Mouse (Mus musculus) heart, postnatal 0 days (tissue): Measurements from ENCODE around the gene Nr1h2. TPM values are rescaled to one million over a fixed set of nuclear protein-coding genes. Genes with fewer than 3 reads are reported as not detected.
A peak's percentile ranks its signal among the peaks of the same experiment; 100 is the strongest.

Experiments
- ATAC-seq: fragments of 200-750 bp; cut with Nextera tagmentation; 2 replicates; pipeline ENCODE4 v1.8.0; 2017; ENCODE audit warnings: low read depth, moderate number of reproducible peaks, moderate library complexity; ENCODE audit not compliant: insufficient read depth
- DNase-seq: peaks from one replicate; pipeline ENCODE4 v3.0.0-alpha.2; 2016; ENCODE audit warnings: low spot score
- H3K27ac ChIP-seq: fragments of 300-500 bp; sonication (generic); 2 replicates; pipeline ENCODE4 v1.5.1; 2014; ENCODE audit warnings: low read depth, mild to moderate bottlenecking
- H3K27me3 ChIP-seq: fragments of 300-500 bp; sonication (generic); 2 replicates; pipeline ENCODE4 v1.6.1; 2014; ENCODE audit warnings: low read length, mixed read lengths; ENCODE audit not compliant: control insufficient read depth, insufficient read depth
- H3K36me3 ChIP-seq: fragments of 300-500 bp; sonication (generic); replicated peaks from 2 replicates; pipeline ENCODE4 v1.6.1; 2014; ENCODE audit warnings: low read length, mixed read lengths; ENCODE audit not compliant: control insufficient read depth, insufficient read depth
- H3K4me1 ChIP-seq: fragments of 300-500 bp; sonication (generic); 2 replicates; pipeline ENCODE4 v1.6.1; 2014; ENCODE audit warnings: antibody characterized with exemption; ENCODE audit not compliant: control insufficient read depth, insufficient read depth
- H3K4me2 ChIP-seq: fragments of 300-500 bp; sonication (generic); 2 replicates; pipeline ENCODE4 v1.6.1; 2014; ENCODE audit warnings: low read depth, mild to moderate bottlenecking, low read length, moderate library complexity
- H3K4me3 ChIP-seq: fragments of 300-500 bp; sonication (generic); 2 replicates; pipeline ENCODE4 v1.5.1; 2014; ENCODE audit warnings: low read depth, low read length
- H3K9ac ChIP-seq: fragments of 300-500 bp; sonication (generic); replicated peaks from 2 replicates; pipeline ENCODE4 v1.6.1; 2014; ENCODE audit warnings: low read depth, low read length, mixed read lengths
- H3K9me3 ChIP-seq: fragments of 300-500 bp; sonication (generic); replicated peaks from 2 replicates; pipeline ENCODE4 v1.6.1; 2016; ENCODE audit warnings: low read length; ENCODE audit not compliant: control insufficient read depth
- CTCF ChIP-seq: IDR thresholded peaks from 2 replicates; pipeline ENCODE4 v1.5.1; 2016; ENCODE audit warnings: antibody characterized with exemption, control low read depth, low read depth
- EP300 ChIP-seq: IDR thresholded peaks from 2 replicates; pipeline ENCODE4 v1.6.1; 2016; ENCODE audit warnings: antibody characterized with exemption, low read depth
- WGBS: fragments of 180-500 bp; shearing (Covaris S2); extraction: QIAGEN DNeasy Blood & Tissue Kit; methylation state at CpG from one replicate; pipeline ENCODE4 v1.1.7; 2014; 5-methylcytosine and 5-hydroxymethylcytosine counted together
- polyA plus RNA-seq: library from polyadenylated mRNA; unstranded; fragments of >200 nt; fragmentation: Nextera tagmentation; extraction: Ambion mirVana; gene quantifications from 2 replicates; pipeline ENCODE4 v1.2.1, GENCODE M21; 2015
- total RNA-seq: library from RNA; depleted of rRNA; stranded (reverse); fragments of >200 nt; gene quantifications from 2 replicates; pipeline ENCODE4 v1.2.3, GENCODE M21; 2014; ENCODE audit warnings: low replicate concordance

The Nr1h2 gene
- total and polyA plus RNA-seq, 2 experiments from 2014 or later: 50.1 to 60.9 TPM

DNA sequence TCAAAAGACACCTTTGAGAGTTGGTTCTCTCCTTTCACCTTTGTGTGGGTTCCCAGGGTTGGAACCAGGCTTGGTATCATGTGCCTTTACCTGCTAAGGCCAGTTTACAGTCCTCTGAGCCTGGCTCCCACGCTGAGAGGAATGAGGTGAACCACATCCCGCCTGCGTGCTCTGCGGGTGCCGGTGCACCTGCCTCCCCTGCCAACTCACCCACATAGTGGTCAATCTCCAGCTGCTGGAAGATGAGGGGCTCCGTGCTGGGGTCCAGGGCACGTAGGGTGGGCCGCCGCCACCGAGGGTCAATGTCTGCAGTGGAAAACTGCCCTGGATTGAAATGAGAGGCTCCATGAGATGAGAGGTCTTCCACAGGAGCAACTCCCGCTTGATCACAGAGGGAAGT is 11.2 kb downstream of the Nr1h2 start:
- Histone ChIP-seq H3K27me3 (no peaks in the 10 kb centered on the region), H3K27ac (no peak overlapping the region), H3K9ac (no peak overlapping the region), H3K9me3 (no peaks in the 10 kb centered on the region), H3K36me3 (peaks cover 42% of the 10 kb centered on the region), H3K4me2 (no peak overlapping the region), H3K4me1 (peaks cover 2% of the 10 kb centered on the region; the same call in 1 of the 2 replicates), H3K4me3 (no peak overlapping the region)
- no peak for DNase-seq
- TF ChIP-seq EP300 (no peak), CTCF (no peak)
- WGBS: 91% methylated on average over 11 of the region's 11 CpGs
- ATAC-seq: no peak

DNA sequence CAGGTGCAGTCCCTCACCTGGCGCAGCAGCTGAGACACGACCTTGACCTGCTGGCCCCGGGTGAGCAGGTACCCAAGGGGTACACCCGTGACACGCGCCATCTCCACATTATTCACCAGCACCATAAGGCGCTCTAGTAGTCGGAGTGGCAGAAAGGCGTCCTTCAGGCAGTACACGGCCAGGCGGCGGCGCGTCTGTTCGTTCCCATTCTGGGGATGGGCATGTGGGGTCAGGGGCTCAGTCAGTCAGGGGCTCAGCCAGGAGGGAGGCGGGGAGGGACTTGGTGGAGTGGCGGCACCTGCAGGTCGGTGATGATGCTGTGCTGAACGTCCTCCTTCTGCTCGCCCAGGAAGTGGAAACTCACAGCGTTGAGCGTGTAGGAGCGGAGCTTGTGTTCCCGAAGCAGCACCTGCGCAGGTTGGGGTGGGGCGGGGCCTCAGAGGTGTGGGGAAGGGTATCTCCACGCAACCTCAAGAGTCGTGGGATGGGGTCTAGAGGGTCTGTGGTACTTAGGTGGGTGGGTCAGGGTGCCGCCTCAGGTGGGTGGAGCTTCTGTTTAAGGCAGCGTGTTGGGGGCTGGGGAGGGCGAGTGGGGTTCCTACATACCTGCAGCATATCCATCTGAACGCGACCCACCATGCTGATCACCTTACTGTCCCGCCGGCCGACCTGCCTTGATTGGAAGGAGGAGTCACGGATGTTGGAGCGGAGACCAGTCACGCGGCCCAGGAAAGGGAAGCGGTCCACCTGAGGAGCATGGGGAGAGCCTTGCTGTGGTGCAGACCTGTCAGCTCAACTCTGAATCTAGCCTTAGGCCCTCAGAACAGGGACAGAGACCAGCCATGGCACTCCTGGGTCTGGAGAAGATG is 14.8 kb downstream of the Nr1h2 start:
- Histone ChIP-seq H3K9ac (no peak overlapping the region), H3K27ac (no peak overlapping the region), H3K9me3 (no peaks in the 10 kb centered on the region), H3K4me2 (no peak overlapping the region), H3K4me1 (0 out of 2 replicates have a peak, but pooled peaks cover 3% of the 10 kb centered on the region), H3K4me3 (no peak overlapping the region), H3K36me3 (peaks cover 57% of the 10 kb centered on the region), H3K27me3 (no peaks in the 10 kb centered on the region)
- no peak for ATAC-seq
- no peak for DNase-seq
- TF ChIP-seq EP300: no peak
- TF ChIP-seq CTCF: no peak
- 90% methylated on average over 41 of the region's 41 CpGs for WGBS

DNA sequence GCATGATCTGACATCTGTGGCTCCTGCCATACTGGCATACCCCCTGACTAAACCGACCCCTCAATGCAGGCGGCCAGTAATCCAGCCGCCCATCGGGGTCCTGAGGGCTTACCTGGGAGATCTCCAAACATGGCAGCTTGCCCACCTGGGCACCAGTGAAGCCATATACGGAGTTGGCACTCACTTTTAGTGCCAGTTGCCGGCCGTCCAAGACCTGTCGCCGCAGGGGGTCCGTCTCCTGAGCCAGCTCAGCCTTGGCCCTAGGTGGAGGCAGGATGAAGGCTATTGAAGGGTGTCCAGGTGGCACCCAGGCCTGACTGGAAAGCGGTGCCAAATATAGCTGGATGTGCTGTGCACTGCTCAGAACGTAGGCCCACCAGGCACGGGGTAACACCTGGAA is 16.3 kb downstream of the Nr1h2 start:
- no peak overlapping the region for H3K9ac ChIP-seq
- TF ChIP-seq CTCF (no peak), EP300 (no peak)
- DNase-seq (no peak), ATAC-seq (no peak)
- H3K27ac ChIP-seq: no peak overlapping the region
- peaks cover 66% of the 10 kb centered on the region for H3K36me3 ChIP-seq
- H3K9me3 ChIP-seq: no peaks in the 10 kb centered on the region
- no peak overlapping the region for H3K4me2 ChIP-seq
- WGBS: 87% methylated on average over 13 of the region's 13 CpGs
- H3K4me1 ChIP-seq: 0 out of 2 replicates have a peak, but pooled peaks cover 3% of the 10 kb centered on the region
- H3K4me3 ChIP-seq: no peak overlapping the region
- no peaks in the 10 kb centered on the region for H3K27me3 ChIP-seq

DNA sequence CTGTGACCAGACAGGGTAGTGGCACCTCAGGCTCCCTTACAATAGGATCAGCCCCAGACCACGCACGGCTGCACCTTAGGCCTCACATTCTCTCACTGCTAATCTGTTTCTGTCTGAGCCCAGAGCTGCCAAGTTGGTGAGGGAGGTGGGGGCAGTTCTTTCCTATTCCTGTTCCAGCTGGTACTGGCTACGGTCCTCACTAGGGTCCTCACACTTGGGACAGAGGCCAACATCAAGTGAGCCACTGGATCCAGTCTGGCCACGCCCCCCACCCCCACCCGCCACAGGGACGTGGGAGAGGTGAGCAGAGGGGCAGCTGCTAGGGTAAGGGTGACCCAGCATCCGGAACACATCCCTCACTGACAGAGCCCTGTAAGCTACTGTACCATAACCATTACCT is 16.7 kb downstream of the Nr1h2 start:
- Histone ChIP-seq H3K4me1 (0 out of 2 replicates have a peak, but pooled peaks cover 3% of the 10 kb centered on the region), H3K36me3 (peaks cover 63% of the 10 kb centered on the region), H3K27me3 (no peaks in the 10 kb centered on the region), H3K9ac (no peak overlapping the region), H3K27ac (no peak overlapping the region), H3K9me3 (no peaks in the 10 kb centered on the region), H3K4me2 (no peak overlapping the region), H3K4me3 (no peak overlapping the region)
- TF ChIP-seq CTCF: no peak
- TF ChIP-seq EP300: no peak
- ATAC-seq: no peak
- 47% methylated on average over 7 of the region's 7 CpGs for WGBS
- DNase-seq: no peak

- peak; percentile 24; the same call in 1 of the 2 replicates for ATAC-seq
Observed at GRCm38 (mm10) chr7:44536590-44536968, 17.2 kb downstream of the Nr1h2 start.

More at GRCm38 (mm10) chr7:44536590-44536968, 17.2 kb downstream of the Nr1h2 start:
- H3K4me3 ChIP-seq: no peak overlapping the region
- no peak for TF ChIP-seq CTCF
- TF ChIP-seq EP300: no peak
- WGBS: 44% methylated on average over 6 of the region's 6 CpGs
- H3K27ac ChIP-seq: no peak overlapping the region
- no peak overlapping the region for H3K4me2 ChIP-seq
- no peak overlapping the region for H3K9ac ChIP-seq
- H3K27me3 ChIP-seq: no peaks in the 10 kb centered on the region
- H3K4me1 ChIP-seq: 0 out of 2 replicates have a peak, but pooled peaks cover 3% of the 10 kb centered on the region
- peak; percentile 27 for DNase-seq
- no peaks in the 10 kb centered on the region for H3K9me3 ChIP-seq
- peaks cover 60% of the 10 kb centered on the region for H3K36me3 ChIP-seq
